Mouse (Mus musculus): Measurements from ENCODE around the gene Rftn1. TPM values are rescaled to one million over a fixed set of nuclear protein-coding genes. Genes with fewer than 3 reads are reported as not detected.

Rftn1 gene
- polyA plus RNA-seq, 1 experiment from 2014 or later = 9.4 TPM

- WGBS = 73% methylated on average over 6 of the region's 6 CpGs
- ATAC-seq (ENCODE audit: insufficient number of reproducible peaks, insufficient read depth, low FRiP score, low TSS enrichment, low read depth) = no peak
Observed at GRCm38 (mm10) chr17:49974996-49975395, 215.5 kb downstream of the Rftn1 start.

GRCm38 (mm10) chr17:49972164-49972563 is 218.3 kb downstream of the Rftn1 start:
- Histone ChIP-seq H3K27ac (no peak overlapping the region), H3K4me1 (replicated peaks) (0 out of 2 replicates have a peak, but pooled peaks cover 6% of the 10 kb centered on the region), H3K4me3 (replicated peaks) (no peak overlapping the region), H3K9ac (replicated peaks) (no peak overlapping the region), H3K36me3 (no peaks in the 10 kb centered on the region), H3K9me3 (peaks cover 7% of the 10 kb centered on the region; the same call in 1 of the 2 replicates), H3K27me3 (no peaks in the 10 kb centered on the region), H3K4me2 (no peak overlapping the region)
- WGBS = 90% methylated on average over 1 of the region's 1 CpGs
- ATAC-seq (ENCODE audit: insufficient number of reproducible peaks, insufficient read depth, low FRiP score, low TSS enrichment, low read depth) = no peak

More at GRCm38 (mm10) chr17:49974996-49975395, 215.5 kb downstream of the Rftn1 start:
- no peak overlapping the region for H3K9ac ChIP-seq (replicated peaks)
- H3K27ac ChIP-seq = no peak overlapping the region
- no peaks in the 10 kb centered on the region for H3K27me3 ChIP-seq
- no peak overlapping the region for H3K4me3 ChIP-seq (replicated peaks)
- H3K36me3 ChIP-seq = no peaks in the 10 kb centered on the region
- peaks cover 7% of the 10 kb centered on the region; the same call in 1 of the 2 replicates for H3K9me3 ChIP-seq
- H3K4me1 ChIP-seq (replicated peaks) = 0 out of 2 replicates have a peak, but pooled peaks cover 6% of the 10 kb centered on the region
- no peak overlapping the region for H3K4me2 ChIP-seq

GRCm38 (mm10) chr17:49971057-49971456 is 219.4 kb downstream of the Rftn1 start:
- ATAC-seq (ENCODE audit: insufficient number of reproducible peaks, insufficient read depth, low FRiP score, low TSS enrichment, low read depth) = no peak
- Histone ChIP-seq H3K4me2 (no peak overlapping the region), H3K27me3 (no peaks in the 10 kb centered on the region), H3K4me3 (replicated peaks) (no peak overlapping the region), H3K9me3 (peaks cover 7% of the 10 kb centered on the region; the same call in 1 of the 2 replicates), H3K27ac (no peak overlapping the region), H3K9ac (replicated peaks) (no peak overlapping the region), H3K4me1 (replicated peaks) (0 out of 2 replicates have a peak, but pooled peaks cover 6% of the 10 kb centered on the region), H3K36me3 (no peaks in the 10 kb centered on the region)

GRCm38 (mm10) chr17:49968467-49969207 is 221.8 kb downstream of the Rftn1 start:
- peak; percentile 56; the same call in 1 of the 2 replicates for ATAC-seq (ENCODE audit: insufficient number of reproducible peaks, insufficient read depth, low FRiP score, low TSS enrichment, low read depth)
- H3K27ac ChIP-seq = no peak overlapping the region
- no peaks in the 10 kb centered on the region for H3K27me3 ChIP-seq
- no peak overlapping the region for H3K4me2 ChIP-seq
- no peaks in the 10 kb centered on the region for H3K4me1 ChIP-seq (replicated peaks)
- no peaks in the 10 kb centered on the region for H3K36me3 ChIP-seq
- H3K9ac ChIP-seq (replicated peaks) = no peak overlapping the region
- H3K9me3 ChIP-seq = peaks cover 7% of the 10 kb centered on the region; the same call in 1 of the 2 replicates
- WGBS = 72% methylated on average over 9 of the region's 9 CpGs
- H3K4me3 ChIP-seq (replicated peaks) = no peak overlapping the region

- ATAC-seq (ENCODE audit: insufficient number of reproducible peaks, insufficient read depth, low FRiP score, low TSS enrichment, low read depth) = no peak
- peaks cover 7% of the 10 kb centered on the region; the same call in 1 of the 2 replicates for H3K9me3 ChIP-seq
- 82% methylated on average over 17 of the region's 17 CpGs for WGBS
Observed at GRCm38 (mm10) chr17:49965846-49966762, 224.4 kb downstream of the Rftn1 start.

GRCm38 (mm10) chr17:49965035-49965434 is 225.4 kb downstream of the Rftn1 start:
- Histone ChIP-seq H3K36me3 (no peaks in the 10 kb centered on the region), H3K4me2 (no peak overlapping the region), H3K27me3 (no peaks in the 10 kb centered on the region), H3K27ac (no peak overlapping the region), H3K4me3 (replicated peaks) (no peak overlapping the region), H3K9me3 (peaks cover 2% of the 10 kb centered on the region; the same call in 1 of the 2 replicates), H3K9ac (replicated peaks) (no peak overlapping the region), H3K4me1 (replicated peaks) (no peaks in the 10 kb centered on the region)
- WGBS = 75% methylated on average over 7 of the region's 7 CpGs
- ATAC-seq (ENCODE audit: insufficient number of reproducible peaks, insufficient read depth, low FRiP score, low TSS enrichment, low read depth) = no peak

More at GRCm38 (mm10) chr17:49965846-49966762, 224.4 kb downstream of the Rftn1 start:
- H3K4me3 ChIP-seq (replicated peaks) = no peak overlapping the region
- H3K36me3 ChIP-seq = no peaks in the 10 kb centered on the region
- H3K4me2 ChIP-seq = no peak overlapping the region
- no peak overlapping the region for H3K27ac ChIP-seq
- H3K27me3 ChIP-seq = no peaks in the 10 kb centered on the region
- no peaks in the 10 kb centered on the region for H3K4me1 ChIP-seq (replicated peaks)
- H3K9ac ChIP-seq (replicated peaks) = no peak overlapping the region

GRCm38 (mm10) chr17:49964471-49964870 is 226.0 kb downstream of the Rftn1 start:
- no peaks in the 10 kb centered on the region; the same call in 1 of the 2 replicates for H3K9me3 ChIP-seq
- WGBS = 95% methylated on average over 6 of the region's 6 CpGs

GRCm38 (mm10) chr17:49959021-49959420 is 231.5 kb downstream of the Rftn1 start:
- H3K4me2 ChIP-seq = no peak overlapping the region
- no peak overlapping the region for H3K9ac ChIP-seq (replicated peaks)
- no peak overlapping the region for H3K27ac ChIP-seq
- no peaks in the 10 kb centered on the region for H3K36me3 ChIP-seq
- no peaks in the 10 kb centered on the region for H3K27me3 ChIP-seq
- H3K4me3 ChIP-seq (replicated peaks) = no peak overlapping the region
- no peaks in the 10 kb centered on the region for H3K4me1 ChIP-seq (replicated peaks)
- ATAC-seq (ENCODE audit: insufficient number of reproducible peaks, insufficient read depth, low FRiP score, low TSS enrichment, low read depth) = no peak
- H3K9me3 ChIP-seq = peaks cover 4% of the 10 kb centered on the region; the same call in 1 of the 2 replicates

More at GRCm38 (mm10) chr17:49964471-49964870, 226.0 kb downstream of the Rftn1 start:
- H3K4me2 ChIP-seq = no peak overlapping the region
- no peak overlapping the region for H3K9ac ChIP-seq (replicated peaks)
- no peak for ATAC-seq (ENCODE audit: insufficient number of reproducible peaks, insufficient read depth, low FRiP score, low TSS enrichment, low read depth)
- H3K4me3 ChIP-seq (replicated peaks) = no peak overlapping the region
- H3K27me3 ChIP-seq = no peaks in the 10 kb centered on the region
- H3K27ac ChIP-seq = no peak overlapping the region
- no peaks in the 10 kb centered on the region for H3K36me3 ChIP-seq
- H3K4me1 ChIP-seq (replicated peaks) = no peaks in the 10 kb centered on the region

- ATAC-seq (ENCODE audit: insufficient number of reproducible peaks, insufficient read depth, low FRiP score, low TSS enrichment, low read depth) = no peak
- H3K27ac ChIP-seq = peak overlapping the region; percentile 41; the same call in 1 of the 2 replicates
Observed at GRCm38 (mm10) chr17:49951856-49952607, 238.4 kb downstream of the Rftn1 start.

GRCm38 (mm10) chr17:49951491-49951855 is 239.0 kb downstream of the Rftn1 start:
- no peak for ATAC-seq (ENCODE audit: insufficient number of reproducible peaks, insufficient read depth, low FRiP score, low TSS enrichment, low read depth)
- Histone ChIP-seq H3K4me2 (no peak overlapping the region; the same call in 1 of the 2 replicates), H3K9me3 (no peaks in the 10 kb centered on the region), H3K36me3 (no peaks in the 10 kb centered on the region), H3K9ac (replicated peaks) (no peak overlapping the region), H3K27ac (no peak overlapping the region), H3K27me3 (0 out of 2 replicates have a peak, but pooled peaks cover 6% of the 10 kb centered on the region), H3K4me1 (replicated peaks) (peaks cover 14% of the 10 kb centered on the region), H3K4me3 (replicated peaks) (no peak overlapping the region)
- 10% methylated on average over 7 of the region's 7 CpGs for WGBS

More at GRCm38 (mm10) chr17:49951856-49952607, 238.4 kb downstream of the Rftn1 start:
- H3K9ac ChIP-seq (replicated peaks) = no peak overlapping the region
- 0 out of 2 replicates have a peak, but pooled peaks cover 6% of the 10 kb centered on the region for H3K27me3 ChIP-seq
- H3K4me3 ChIP-seq (replicated peaks) = no peak overlapping the region
- H3K9me3 ChIP-seq = no peaks in the 10 kb centered on the region
- 59% methylated on average over 22 of the region's 22 CpGs for WGBS
- peaks cover 13% of the 10 kb centered on the region for H3K4me1 ChIP-seq (replicated peaks)
- no peaks in the 10 kb centered on the region for H3K36me3 ChIP-seq
- H3K4me2 ChIP-seq = peak overlapping the region; percentile 21; the same call in 1 of the 2 replicates

All from limb, embryonic 12.5 days (tissue).